Mouse (Mus musculus): Measurements from ENCODE around the gene Tnfrsf1a. TPM values are rescaled to one million over a fixed set of nuclear protein-coding genes. Genes with fewer than 3 reads are reported as not detected.

Tnfrsf1a gene
- total RNA-seq, 2 experiments from 2014 or later: 11.2 to 12.5 TPM

DNA sequence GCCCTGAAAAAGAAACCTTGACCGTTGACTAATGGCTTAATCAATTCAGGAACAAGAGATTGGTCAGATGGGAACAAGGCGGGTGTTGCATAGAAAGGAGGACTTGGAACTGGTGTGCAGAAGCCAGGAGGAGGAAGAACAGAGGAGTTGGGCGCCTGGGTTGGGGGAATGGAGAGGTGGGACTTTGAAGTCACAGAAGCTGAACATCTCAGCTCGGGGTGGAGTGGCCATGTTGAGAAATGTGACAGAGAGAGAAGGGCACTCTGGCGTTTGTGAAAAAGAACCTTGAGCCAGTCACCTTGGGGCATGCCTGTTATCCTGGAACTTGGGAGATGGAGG is 2.9 kb downstream of the Tnfrsf1a start:
- DNase-seq (ENCODE audit: extremely low spot score in 1 of 2, low spot score in 1 of 2): no peak

DNA sequence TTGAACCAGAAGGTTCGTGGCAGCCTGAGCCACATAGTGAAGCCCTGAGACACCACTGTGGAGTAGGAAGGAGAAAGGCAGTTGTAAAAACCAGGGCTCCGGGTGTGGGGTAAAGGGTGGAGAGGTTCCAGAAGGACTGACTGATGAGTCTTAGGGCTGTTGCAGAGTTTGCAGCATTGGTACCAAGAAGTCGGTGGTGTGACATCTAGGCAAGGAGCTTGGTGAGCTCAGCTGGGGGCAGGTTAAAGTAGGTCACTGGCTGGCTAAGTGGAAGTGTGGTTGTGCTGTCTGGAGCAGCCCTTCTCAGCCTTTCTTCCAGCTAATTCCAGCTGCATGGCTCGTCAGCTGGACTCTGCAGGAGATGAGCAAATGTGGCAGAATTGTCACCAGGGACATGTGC is 3.6 kb downstream of the Tnfrsf1a start:
- no peak for DNase-seq (ENCODE audit: extremely low spot score in 1 of 2, low spot score in 1 of 2)

DNA sequence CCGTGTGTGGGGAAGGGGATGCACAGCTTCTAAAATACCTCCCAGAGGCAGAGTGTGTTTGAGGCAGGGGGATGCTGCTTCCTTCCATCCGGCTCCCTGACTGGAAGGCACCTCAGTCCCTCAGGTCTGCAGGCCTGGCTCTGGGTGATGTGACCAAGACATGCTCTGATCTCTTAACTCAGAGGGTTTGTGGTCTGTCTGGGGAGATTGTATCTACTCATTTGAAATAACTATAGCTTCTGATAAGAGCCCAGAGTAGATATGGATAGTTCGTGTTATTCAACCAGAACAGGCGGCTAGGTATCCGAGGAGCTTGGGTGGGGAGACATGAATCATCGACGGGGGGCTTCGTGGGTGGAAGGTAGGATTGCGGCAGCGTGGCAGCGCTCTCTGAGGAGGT is 4.1 kb downstream of the Tnfrsf1a start:
- DNase-seq (ENCODE audit: extremely low spot score in 1 of 2, low spot score in 1 of 2): no peak

- DNase-seq (ENCODE audit: extremely low spot score in 1 of 2, low spot score in 1 of 2): no peak
Observed at GRCm38 (mm10) chr6:125353655-125354054, 4.5 kb downstream of the Tnfrsf1a start.

- no peak for DNase-seq (ENCODE audit: extremely low spot score in 1 of 2, low spot score in 1 of 2)
Observed at GRCm38 (mm10) chr6:125354352-125355151, 5.4 kb downstream of the Tnfrsf1a start.

GRCm38 (mm10) chr6:125355197-125355741 is 6.1 kb downstream of the Tnfrsf1a start:
- DNase-seq (ENCODE audit: extremely low spot score in 1 of 2, low spot score in 1 of 2): no peak

- no peak for DNase-seq (ENCODE audit: extremely low spot score in 1 of 2, low spot score in 1 of 2)
Observed at GRCm38 (mm10) chr6:125356264-125356663, 7.1 kb downstream of the Tnfrsf1a start.

DNA sequence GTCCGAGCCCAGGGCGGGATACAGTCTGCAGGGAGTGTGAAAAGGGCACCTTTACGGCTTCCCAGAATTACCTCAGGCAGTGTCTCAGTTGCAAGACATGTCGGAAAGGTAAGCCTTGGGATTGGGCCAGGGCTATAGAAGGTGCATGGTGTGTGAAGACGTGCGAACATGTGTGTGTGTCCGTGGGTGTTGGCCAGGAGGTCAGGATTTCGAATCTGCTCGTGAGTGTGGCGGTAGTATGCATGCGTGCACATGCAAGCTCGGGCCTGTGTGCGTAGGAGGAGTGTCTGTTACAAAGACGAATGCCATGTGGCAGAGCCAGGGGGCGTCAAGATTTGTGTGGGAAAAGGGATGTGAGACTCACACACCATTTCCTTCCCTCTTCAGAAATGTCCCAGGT is 8.2 kb downstream of the Tnfrsf1a start:
- DNase-seq (ENCODE audit: extremely low spot score in 1 of 2, low spot score in 1 of 2): no peak

GRCm38 (mm10) chr6:125359999-125360398 is 10.8 kb downstream of the Tnfrsf1a start:
- no peak for DNase-seq (ENCODE audit: extremely low spot score in 1 of 2, low spot score in 1 of 2)

- no peak for DNase-seq (ENCODE audit: extremely low spot score in 1 of 2, low spot score in 1 of 2)
Observed at GRCm38 (mm10) chr6:125360846-125361245, 11.7 kb downstream of the Tnfrsf1a start.

GRCm38 (mm10) chr6:125361467-125362291 is 12.5 kb downstream of the Tnfrsf1a start:
- DNase-seq (ENCODE audit: extremely low spot score in 1 of 2, low spot score in 1 of 2): no peak

DNA sequence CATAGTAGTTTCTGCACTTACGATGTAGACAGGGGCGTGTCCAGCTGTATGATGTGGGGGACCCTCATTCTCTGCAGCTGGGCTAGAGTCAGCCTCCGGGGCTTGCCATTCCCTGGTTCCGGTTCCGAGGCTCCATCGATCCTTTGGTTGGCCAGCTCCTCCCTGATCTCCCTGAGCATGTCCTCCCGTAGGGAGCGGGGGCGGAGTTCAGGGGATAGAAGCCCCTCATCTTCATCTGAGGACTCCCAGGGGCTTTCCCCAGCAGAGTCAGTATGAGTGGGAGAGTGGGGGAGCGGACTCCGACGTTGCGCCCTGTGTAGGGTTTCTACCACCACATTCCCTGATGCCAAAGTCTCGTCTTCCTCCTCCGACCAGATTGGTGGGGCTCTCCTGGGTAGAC is 13.9 kb downstream of the Tnfrsf1a start:
- DNase-seq (ENCODE audit: extremely low spot score in 1 of 2, low spot score in 1 of 2): no peak

DNA sequence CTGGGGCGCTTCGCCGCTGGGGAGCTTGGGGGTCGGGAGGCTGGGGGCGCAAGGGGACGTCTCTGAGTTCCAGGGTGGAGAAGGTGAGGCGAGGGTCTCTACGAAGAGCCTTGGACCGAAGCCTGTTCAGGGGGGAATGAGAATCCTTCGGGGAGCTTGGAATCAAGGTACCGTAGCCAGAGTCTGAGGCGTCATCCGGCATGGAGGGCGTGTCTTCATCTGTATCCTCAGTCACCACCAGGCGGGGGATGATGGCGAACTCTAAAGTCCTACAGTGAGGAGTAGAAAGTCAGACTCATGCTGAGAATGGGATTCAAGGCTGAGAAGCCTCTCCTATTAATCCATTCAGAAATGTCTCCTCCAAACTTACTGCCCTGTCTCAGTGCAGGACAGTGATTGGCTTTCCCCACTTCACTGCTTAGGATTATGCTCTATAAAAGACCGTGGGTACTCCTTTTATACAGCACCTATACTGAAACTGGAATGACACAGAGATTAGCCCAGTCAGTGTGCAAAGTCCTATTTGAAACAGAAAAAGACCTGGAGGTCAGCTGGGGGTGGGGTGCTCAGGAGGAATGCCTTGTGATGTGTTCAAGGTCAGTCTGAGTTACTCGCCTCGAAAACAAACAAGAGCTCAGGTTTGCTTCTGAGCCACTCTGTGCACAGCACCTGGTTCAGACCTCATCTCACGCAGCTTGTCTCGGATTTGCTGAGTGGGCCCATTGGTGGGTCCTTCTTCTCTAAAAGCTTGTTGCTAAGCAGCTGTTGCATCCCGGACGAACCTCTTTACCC is 14.5 kb downstream of the Tnfrsf1a start:
- no peak for DNase-seq (ENCODE audit: extremely low spot score in 1 of 2, low spot score in 1 of 2)

- no peak for DNase-seq (ENCODE audit: extremely low spot score in 1 of 2, low spot score in 1 of 2)
Observed at GRCm38 (mm10) chr6:125364448-125364847, 15.3 kb downstream of the Tnfrsf1a start.

- DNase-seq (ENCODE audit: extremely low spot score in 1 of 2, low spot score in 1 of 2): no peak
Observed at GRCm38 (mm10) chr6:125365522-125365921, 16.4 kb downstream of the Tnfrsf1a start.

DNA sequence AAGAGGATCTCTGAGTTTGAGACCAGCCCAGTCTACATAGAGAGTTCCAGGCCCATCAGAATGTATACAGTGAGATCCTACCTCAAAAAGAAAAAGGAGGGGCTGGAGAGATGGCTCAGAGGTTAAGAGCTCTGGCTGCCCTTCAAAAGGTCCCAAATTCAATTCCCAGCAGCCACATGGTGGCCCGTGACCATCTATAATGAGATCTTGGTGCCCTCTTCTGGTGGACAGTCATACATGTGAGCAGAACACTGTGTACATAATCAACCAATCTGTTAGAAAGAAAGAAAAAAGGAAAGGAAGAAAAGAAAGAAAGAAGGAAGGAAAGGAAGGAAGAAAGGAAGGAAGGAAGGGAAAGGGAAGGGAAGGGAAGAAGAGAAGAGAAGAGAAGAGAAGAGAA is 17.0 kb downstream of the Tnfrsf1a start:
- no peak for DNase-seq (ENCODE audit: extremely low spot score in 1 of 2, low spot score in 1 of 2)

GRCm38 (mm10) chr6:125367758-125368371 is 18.7 kb downstream of the Tnfrsf1a start:
- no peak for DNase-seq (ENCODE audit: extremely low spot score in 1 of 2, low spot score in 1 of 2)

GRCm38 (mm10) chr6:125377042-125377441 is 27.9 kb downstream of the Tnfrsf1a start:
- DNase-seq (ENCODE audit: extremely low spot score in 1 of 2, low spot score in 1 of 2): no peak

DNA sequence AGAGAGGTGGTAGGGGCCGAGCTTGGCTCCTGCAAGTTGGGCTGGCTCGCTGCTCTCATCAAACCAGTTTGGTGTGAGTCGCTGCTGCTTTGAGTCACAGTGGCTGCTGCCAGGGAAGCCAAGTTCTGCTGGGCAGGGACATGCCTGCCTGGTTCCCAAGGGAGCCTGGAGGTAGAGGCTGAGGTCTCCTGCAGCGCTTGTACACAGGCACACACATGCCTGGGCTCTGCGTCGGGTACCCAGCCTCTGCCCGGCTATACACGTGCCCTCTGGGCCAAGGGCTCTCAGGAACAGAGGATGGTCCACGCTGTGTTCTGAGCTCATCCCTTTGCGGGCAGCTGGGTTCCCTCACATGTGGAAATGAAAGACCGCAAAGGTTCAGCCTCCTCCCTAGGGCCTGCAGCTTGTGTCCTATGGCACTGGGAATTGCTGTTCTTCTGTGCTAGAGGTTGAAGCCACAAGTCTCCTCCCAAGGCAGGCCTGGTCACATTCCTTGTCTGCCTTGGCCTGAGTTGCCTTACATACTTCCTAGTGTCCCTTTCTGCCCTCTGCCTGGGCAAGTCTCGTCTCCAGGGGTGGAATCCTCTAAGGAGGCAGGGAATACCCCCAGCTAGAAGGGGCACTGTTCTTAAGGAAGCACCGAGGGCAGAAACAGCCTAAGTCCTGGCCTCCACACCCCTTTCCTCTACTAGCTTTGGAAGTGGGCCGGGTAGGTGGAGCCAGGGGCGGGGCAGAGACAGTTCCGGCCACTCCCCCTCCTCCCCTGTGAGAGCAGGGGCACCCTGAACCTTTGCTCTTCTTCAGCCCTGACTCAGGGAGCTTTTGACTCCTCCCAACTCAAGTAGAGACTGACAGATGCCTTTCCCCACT is 28.7 kb downstream of the Tnfrsf1a start:
- no peak for DNase-seq (ENCODE audit: extremely low spot score in 1 of 2, low spot score in 1 of 2)

Measured in layer of hippocampus, postnatal 25 days (tissue).